Mouse (Mus musculus) gastrocnemius, postnatal 14 days (tissue): ENCODE data around the gene Nptx1. TPM values are rescaled to one million over a fixed set of nuclear protein-coding genes. Genes with fewer than 3 reads are reported as not detected.

Source experiments
- DNase-seq: peaks from one replicate; pipeline ENCODE4 v3.0.0; 2021; ENCODE audit warnings: mixed read lengths
- intact Hi-C: fragments of 180-260 bp; cut with DNase I; formaldehyde crosslinking; loops from one replicate; pipeline ENCODE4 v1.15.1; 2025; ENCODE audit warnings: low total_unique reads
- long read RNA-seq, 2 experiments: library from polyadenylated mRNA; stranded (forward); transcript quantifications; one replicate each; pipeline ENCODE4 v2.0.0; 2021
- total RNA-seq, 2 experiments: library from RNA; stranded (reverse); gene quantifications; 2 replicates each; pipeline ENCODE4 v1.2.3; 2021

Gene Nptx1
- under 1 TPM; 0.35 to 0.40 TPM for total RNA-seq
- long read RNA-seq, experiment 1 = 0 reads
- long read RNA-seq, experiment 2 = 0 reads

GRCm38 (mm10) chr11:119547183-119547921 is at the start of gene Nptx1:
TSS of gene Nptx1 (minus strand) at chr11:119547753.
- DNase-seq = no peak

GRCm38 (mm10) chr11:119593966-119594365 is 46.4 kb upstream of the Nptx1 start:
- no peak for DNase-seq
- intact Hi-C loops = no loop called here

More at GRCm38 (mm10) chr11:119547183-119547921, at the start of gene Nptx1:
- intact Hi-C loops = no loop called here

GRCm38 (mm10) chr11:119589242-119589641 is 41.7 kb upstream of the Nptx1 start:
- no peak for DNase-seq
- intact Hi-C loops = no loop called here

GRCm38 (mm10) chr11:119587112-119587511 is 39.6 kb upstream of the Nptx1 start:
- intact Hi-C loops = no loop called here
- DNase-seq = no peak

- DNase-seq = no peak
- intact Hi-C loops = no loop called here
Measured at GRCm38 (mm10) chr11:119586511-119586910, 39.0 kb upstream of the Nptx1 start.

GRCm38 (mm10) chr11:119577721-119578120 is 30.2 kb upstream of the Nptx1 start:
- DNase-seq = no peak
- intact Hi-C loops = no loop called here

- intact Hi-C loops = no loop called here
- no peak for DNase-seq
Measured at GRCm38 (mm10) chr11:119576855-119577254, 29.3 kb upstream of the Nptx1 start.

- intact Hi-C loops = no loop called here
- DNase-seq = no peak
Measured at GRCm38 (mm10) chr11:119572316-119573010, 24.9 kb upstream of the Nptx1 start.

GRCm38 (mm10) chr11:119566188-119566587 is 18.6 kb upstream of the Nptx1 start:
- no peak for DNase-seq
- intact Hi-C loops = no loop called here

- DNase-seq = no peak
- intact Hi-C loops = no loop called here
Measured at GRCm38 (mm10) chr11:119565684-119566083, 18.1 kb upstream of the Nptx1 start.

- intact Hi-C loops = no loop called here
- DNase-seq = no peak
Measured at GRCm38 (mm10) chr11:119565021-119565420, 17.5 kb upstream of the Nptx1 start.

- DNase-seq = no peak
- intact Hi-C loops = no loop called here
Measured at GRCm38 (mm10) chr11:119564383-119564782, 16.8 kb upstream of the Nptx1 start.

- intact Hi-C loops = no loop called here
- no peak for DNase-seq
Measured at GRCm38 (mm10) chr11:119563166-119563565, 15.6 kb upstream of the Nptx1 start.

- no peak for DNase-seq
- intact Hi-C loops = no loop called here
Measured at GRCm38 (mm10) chr11:119562286-119562685, 14.7 kb upstream of the Nptx1 start.

GRCm38 (mm10) chr11:119558870-119559610 is 11.5 kb upstream of the Nptx1 start:
- no peak for DNase-seq
- intact Hi-C loops = no loop called here

- DNase-seq = no peak
- intact Hi-C loops = no loop called here
Measured at GRCm38 (mm10) chr11:119557940-119558869, 10.7 kb upstream of the Nptx1 start.

- intact Hi-C loops = no loop called here
- no peak for DNase-seq
Measured at GRCm38 (mm10) chr11:119555170-119555569, 7.6 kb upstream of the Nptx1 start.

GRCm38 (mm10) chr11:119554706-119555105 is 7.2 kb upstream of the Nptx1 start:
- DNase-seq = no peak
- intact Hi-C loops = no loop called here
